Mouse (Mus musculus) T-cell, adult 2 months (primary cell): ENCODE results near the gene Pde9a.

Experiments used
- DNase-seq: peaks from one replicate; pipeline ENCODE4 v3.0.0; 2022; ENCODE audit warnings: low spot score

Gene Pde9a

DNA sequence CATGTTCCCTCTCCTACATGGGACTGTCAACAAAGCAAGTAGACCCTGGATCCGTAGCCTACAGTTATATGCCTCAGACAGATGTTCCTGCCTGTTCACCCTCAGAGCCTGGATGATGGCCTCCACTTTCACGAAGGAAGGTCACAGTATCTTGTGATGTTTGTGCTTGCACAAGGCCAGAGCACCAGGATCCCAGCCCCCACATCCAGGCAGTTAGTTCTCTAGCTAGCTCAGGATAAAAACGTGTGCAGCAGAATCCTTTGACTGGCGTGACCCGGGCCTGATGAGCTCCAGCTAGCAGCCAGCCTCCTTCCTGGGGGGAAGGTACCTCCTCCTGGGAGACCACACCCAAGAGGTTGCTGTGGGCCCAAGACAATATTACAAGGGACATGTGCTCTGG is 82.5 kb downstream of the Pde9a start:
- DNase-seq: no peak

DNA sequence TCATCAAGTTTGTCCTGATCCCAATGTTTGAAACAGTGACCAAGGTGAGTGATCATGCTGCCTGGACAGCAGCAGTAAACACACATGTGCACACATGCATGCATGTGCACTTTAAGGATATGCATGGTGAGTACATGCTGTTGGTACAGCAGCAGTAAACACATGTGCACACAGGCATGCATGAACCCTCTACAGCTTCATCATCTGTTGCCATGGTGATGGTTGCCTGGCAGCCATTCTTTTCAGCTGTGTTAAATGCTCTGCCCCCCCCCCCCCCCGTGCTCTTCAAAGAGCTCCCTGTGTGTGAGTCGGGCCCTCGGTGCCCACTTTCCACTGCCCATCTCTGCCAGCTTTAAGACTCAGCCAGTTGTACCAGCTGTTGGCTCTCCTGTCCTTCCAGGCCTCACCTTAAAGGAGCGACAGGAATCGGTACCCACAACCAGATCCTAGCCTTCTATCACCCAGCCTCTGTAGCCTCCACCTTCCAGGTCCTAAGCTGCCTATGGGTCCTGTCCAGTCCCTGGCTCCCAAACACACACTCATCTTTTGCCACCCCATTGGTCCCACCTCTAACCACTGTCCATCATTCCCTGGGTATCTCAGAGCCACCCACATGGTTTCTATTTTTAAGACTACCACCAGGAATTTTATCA is 84.9 kb downstream of the Pde9a start:
- DNase-seq: no peak

DNA sequence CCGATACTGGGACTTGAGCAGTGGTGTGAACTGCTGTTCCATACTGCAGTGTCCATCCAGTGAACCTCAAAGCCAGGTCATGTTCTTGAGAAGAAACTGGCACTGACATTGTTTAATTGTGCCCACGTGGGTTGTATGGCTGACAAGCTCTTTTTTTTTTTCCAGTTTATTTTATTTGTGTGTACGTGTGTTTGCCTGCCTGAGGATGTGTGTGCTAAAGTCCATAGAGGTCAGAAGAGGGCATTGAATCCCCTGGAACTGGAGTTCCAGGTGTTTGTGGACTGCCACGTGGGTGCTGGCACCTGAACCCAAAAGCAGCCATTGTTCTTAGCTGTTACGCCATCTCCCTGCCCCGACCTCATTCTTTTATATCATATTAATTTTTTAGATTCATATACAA is 88.4 kb downstream of the Pde9a start:
- no peak for DNase-seq

DNA sequence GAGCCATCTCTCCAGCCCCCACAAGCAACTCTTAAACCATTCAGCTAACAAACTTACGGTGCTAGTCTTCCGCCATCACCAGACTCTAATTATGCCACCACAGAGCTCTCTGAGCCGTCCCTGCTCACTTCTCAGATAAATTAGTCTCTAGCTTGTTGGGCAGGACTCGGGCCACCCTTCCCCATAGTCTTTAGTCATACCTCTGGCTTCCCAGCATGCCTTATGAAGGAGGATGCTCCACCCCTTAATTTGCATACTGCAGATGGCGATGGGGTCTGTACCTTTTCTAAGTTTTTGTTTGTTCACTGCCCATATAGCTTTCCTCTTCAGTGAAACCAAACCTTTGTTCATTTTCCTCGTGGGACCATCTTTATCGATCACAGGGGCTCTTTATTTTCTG is 92.6 kb downstream of the Pde9a start:
- DNase-seq: no peak

DNA sequence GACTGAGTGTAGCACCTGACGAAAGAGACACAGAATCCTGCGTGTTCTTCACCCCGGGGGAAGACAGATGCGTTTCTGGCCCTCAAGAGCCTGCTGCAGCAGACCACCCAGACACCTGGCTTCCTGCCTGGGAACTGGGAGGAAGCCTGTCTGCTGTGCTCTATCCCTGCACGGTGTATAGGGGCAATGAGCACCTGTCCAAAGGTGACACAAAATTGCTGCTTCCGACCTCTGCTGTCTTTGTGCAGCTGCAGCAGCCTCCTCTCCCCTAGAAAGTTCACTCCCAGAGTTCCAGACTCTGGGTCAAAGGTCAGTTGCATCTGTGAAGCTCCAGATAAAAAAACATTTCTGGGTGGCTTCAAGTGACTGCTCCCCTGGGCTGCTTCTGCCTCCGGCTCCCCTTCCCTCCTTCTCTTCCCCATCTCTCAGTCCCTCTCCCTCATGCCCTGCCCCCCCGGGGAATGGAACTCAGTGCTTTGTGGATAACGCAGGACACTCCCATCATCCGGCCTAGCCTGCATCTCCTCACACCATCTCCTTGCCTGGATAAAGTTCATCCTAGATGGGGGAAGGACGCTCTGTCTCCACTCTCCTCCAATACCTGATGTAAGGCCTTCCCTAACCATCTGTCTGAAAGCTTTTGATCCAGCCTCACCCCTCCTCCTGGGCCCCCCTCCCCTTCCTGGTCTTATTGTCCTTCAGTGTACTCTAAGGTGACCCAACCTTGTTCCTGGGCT is 93.3 kb downstream of the Pde9a start:
- DNase-seq: no peak

DNA sequence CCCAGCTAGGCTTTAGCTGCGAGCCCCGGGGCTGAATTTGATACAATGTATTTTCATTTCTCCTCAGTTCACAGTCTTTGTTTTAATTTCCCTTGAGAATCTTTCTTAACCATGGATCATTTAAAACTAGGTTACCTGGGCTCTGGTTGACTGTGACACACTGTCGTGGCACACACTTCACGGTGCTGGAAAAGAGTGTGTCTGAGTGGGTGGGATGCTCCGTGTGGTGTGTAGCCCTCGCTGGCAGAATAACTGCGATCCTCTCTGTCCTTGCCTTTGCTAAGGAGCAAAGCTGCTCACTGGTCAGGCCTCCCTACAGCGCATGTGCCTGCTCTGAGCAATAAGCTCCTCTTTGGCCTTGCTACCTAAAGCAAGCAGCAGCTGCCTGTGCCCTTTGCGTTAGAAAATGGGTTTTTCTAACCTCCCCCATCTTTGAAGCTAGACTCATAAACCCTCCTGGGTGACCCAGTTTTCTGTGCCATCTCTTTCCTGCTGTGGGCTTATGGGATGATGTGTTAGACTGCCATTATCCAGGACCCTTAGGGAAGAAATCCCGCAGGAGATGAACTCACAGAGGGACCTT is 100.7 kb downstream of the Pde9a start:
- no peak for DNase-seq

DNA sequence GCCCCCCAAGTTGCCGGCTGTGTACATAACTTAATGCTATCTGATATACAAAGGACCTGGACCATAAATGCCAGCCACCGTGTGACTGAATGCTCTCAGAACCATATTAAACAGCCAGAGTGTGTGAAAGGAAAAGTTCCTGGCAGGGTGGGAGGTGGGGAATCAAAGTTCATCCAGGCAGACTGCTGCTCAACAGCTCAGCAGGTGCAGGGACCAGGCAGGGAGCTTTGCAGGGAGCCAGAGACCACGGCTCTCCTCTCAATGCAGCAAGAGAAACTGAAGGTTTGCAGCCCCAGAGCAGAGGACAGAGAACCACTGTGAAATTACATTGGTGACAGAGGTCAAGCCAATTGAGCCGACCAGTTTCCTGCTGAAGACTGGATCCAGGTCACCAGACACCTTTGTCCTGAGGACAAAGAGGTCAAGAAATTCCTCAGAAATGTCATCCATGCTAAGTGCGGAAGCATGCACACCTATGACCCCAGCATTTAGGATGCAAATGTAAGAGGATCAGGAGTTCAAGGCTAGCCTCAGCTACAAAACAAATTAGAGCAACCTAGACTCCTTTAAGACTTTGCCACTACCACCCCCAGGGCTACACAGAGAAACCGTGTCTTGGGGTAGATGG is 101.5 kb downstream of the Pde9a start:
- no peak for DNase-seq

DNA sequence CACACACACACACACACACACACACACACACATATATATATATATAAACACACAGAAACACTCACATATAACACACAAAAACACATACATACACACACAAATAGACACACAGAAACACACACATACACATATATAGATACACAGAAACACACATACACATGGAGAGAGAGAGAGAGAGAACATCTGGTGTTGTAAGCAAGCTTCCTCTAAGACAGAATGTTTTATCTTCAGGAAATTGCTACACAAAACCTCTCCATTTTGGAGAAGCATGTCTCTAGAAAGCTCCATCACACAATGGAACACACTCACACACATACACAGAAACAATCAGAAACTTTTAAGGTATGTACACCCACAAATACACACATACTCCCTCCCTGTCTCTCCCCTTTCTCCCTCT is 105.3 kb downstream of the Pde9a start:
- DNase-seq: no peak

DNA sequence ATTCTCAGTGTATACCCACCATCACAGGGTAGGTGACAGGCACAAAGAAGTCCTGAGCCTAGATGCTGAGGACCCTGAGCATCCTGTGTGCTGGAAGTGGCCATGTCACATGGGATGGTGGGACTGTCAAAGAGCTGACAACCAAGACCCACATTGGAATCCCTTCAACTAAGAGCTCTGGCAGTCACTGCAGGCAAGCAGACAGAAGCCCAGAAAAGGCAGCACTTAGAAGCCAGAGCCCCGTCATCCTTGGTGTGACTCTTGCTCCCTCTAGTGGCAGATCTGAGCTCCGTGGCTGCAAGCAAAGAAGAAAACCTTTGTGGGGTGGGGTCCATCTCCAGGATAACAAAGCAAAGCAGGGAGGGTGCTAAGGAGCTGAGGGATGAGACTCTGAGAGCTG is 106.4 kb downstream of the Pde9a start:
- DNase-seq: peak; percentile 70

DNA sequence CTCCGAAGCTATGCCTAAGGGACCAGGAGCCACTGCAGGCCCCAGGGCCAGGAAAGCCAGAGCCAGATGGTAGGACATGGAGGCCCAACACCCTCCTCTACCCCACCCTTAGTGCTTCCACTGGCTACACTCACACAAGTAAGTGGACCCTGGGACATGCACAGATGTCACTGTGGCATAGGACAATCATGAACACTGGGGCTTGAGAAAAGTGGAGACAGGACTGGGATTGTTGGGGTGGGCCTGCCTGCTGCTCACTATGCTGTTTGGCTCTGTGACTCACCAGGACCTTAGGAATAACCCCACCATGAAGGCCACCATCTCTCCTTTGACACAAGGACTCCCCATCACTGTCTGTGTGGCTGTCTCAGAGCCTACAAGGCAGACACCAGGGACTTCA is 109.0 kb downstream of the Pde9a start:
- no peak for DNase-seq

DNA sequence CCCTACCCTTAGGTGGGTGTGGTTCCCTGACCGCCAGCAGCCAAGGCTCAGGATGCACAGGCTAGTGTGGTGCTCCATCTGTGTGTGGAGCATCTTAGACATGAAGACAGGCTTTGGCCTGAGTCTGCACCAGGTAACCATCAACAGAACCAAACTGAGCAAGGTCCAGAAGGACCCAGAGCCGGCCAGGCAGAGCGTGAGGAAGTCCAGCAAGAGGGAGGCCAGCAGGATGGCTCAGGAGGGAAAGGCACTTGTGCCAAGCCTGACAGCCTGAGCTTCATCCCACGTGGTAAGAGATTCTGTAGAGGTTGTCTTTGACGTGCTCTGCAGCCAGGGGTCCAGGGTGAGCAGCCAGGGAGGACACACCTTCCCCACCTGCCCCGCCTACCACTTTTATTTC is 111.7 kb downstream of the Pde9a start:
- no peak for DNase-seq

DNA sequence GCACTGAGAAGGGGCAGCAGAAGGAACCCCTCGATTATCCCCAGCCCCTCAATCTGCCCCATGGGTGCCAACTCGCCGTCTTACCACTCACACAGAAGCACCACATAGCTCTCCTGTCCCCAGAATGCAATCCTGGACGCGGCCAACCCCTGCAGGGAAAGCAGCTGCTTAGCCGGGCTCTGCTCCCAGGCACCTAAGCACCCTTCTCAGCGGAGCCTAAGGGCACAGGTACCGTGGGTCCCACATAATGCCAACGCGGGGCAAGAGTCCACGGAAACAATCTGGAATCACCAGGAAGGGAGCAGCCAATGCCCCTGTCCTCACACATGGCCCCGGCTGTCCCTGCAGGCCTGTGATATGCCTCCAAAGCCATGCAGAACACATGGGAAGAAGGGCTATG is 113.7 kb downstream of the Pde9a start:
- no peak for DNase-seq

DNA sequence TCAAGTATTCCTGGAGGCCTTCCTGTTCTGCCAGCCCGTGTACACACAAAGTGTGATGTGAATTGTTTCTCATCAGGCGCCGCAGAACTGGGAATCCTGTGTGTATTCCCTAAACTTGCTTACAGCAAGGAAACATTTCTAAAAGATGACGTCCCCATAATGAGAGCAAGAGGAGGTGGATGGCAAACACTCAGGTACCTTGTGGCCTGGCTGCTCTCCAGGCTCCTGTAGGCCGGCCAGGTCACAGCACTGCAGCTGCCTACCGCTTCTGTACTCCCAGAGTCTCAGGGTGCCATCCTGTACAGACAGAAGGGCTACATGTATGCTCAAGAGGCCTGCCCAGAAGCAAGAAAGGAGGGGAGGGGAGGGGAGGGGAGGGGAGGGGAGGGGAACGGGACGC is 114.4 kb downstream of the Pde9a start:
- no peak for DNase-seq

DNA sequence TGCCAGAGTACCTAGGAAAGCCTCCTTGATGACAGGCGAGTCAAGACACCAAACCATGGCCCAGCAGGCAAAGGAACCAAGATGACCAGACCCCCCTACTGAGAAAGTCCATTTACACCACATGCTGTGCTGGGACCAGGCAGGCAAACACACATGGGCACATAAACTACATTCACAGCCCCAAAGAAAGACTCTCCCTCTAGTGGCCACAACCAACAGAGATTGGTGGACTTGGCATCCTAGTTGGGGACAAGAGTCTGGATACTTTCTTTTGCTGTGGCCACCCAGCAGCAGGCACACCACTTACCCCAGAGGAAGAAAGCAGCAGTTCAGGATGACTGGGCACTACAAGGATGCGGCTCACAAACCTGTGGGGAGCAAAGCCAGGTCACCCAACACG is 114.9 kb downstream of the Pde9a start:
- no peak for DNase-seq

DNA sequence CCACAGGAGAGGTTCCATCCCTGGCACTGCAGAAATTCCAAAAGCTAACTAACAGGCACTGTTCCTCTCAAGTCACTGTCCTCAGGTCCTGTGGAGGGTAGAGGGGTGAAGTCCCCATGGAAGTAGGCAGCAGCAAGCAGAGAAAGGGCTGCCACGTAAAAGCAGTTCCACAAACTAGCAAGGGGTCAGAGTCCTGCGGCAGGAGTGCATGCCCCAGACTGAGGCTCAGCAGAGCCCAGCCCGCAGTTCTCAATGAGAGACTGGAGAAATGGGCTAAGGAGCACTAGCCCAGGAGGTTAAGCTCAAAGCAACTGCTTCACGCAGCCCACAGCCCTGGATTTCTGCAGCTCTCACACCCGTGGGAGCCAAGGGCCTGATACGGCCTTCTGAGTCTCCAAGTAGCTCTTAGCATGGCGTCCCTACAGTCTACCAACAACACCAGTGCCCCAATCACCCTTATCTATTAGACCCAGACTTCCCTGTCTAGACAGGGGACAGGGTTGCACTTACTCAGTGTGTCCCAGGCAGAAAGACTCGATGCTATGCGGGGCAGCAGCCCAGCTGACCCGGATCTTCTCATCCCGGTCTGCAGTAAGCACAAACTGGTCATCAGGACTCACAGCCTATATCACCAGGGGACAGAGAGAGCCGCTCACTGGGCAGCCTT is 116.4 kb downstream of the Pde9a start:
- no peak for DNase-seq

DNA sequence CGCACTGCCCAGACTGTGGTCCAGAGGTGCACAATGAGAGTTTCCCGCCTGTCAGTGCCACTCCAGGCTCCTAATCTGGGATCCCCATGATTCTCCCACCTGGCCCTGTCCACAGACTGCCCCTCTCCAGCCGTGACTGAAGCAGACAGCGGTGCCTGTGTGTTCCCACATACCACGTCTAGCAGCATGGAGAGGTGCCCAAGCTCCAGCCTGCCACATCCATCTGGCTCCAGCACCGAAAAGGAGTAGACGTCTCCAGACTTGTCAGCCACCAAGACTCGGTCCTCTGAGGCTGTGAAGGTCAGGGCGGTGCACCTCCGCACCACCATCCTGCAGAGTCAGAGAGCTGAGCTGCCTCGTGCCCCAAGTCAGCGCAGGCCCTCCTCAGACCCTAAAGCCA is 117.3 kb downstream of the Pde9a start:
- DNase-seq: no peak

DNA sequence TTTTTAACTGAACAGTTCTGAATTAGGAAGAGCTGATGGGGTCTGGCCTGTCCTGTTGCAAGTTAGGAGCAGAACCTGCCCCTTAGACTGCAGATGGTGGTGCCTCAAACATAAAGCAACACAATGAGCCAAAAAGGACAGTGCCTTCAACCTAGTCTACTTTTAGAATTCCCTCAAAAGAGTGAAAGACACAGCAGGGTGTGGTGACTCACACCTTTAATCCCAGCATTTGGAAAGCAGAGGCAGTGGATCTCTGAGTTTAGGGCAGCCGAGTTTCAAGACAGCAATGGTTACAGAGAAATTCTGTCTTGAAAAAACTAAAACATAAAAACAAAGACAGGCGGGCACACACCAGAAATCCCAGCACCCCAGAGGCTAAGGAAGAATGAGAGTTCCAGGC is 117.9 kb downstream of the Pde9a start:
- DNase-seq: no peak

DNA sequence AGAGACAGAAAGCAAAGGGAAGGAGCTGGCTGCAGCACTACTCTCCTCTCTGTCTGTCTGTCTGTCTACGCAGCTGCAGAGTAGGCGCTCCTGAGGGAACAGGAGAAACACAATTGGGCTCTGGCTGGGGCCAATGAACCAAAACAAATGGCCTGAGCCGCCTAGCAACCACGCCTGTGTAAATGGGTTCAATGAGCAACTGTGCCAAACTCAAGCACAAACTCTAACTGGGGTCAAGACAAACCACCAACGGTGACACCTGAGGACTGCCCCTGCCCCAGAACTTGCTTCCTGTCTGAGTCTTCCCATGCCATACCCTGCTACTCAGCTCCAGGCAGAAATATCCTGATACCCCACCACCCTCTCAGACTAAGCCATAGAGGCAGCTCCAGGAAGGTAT is 119.0 kb downstream of the Pde9a start:
- DNase-seq: no peak

DNA sequence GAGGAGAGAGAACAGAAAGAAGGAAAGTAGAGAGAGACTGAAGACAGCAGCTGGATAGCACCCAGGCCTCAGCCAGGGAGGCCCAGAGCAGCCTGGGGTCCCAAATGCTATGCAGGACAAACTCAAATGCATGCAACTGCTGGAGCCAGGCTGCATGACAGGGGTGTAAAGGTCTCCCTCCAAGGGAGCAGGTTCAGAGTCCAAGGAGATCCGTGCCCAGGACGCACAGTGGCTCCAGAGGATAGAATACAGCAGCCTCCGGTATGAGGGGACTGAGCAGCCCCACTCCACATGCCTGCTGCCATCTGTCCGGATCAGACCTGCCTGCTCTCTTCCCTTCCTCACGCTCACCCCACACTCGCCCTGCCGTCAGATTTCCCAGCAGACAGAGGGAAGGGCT is 120.3 kb downstream of the Pde9a start:
- no peak for DNase-seq

DNA sequence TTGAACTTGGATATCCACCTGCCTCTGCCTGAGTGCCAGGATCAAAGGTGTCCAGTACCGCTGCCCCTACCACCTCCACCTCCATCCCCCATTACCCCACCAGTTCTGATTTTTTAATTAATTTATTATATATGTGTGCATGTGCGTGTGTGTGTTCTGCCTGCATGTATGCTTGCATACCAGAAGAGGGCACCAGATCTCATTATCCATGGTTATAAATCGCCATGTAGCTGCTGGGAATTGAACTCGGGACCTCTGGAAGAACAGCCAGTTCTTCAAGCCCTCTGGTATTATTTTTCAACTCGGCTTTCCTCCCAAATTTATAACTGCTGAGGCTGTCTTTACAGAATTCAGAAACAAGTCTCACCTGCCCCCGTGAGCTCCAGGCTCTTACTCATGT is 124.9 kb downstream of the Pde9a start:
- DNase-seq: no peak

DNA sequence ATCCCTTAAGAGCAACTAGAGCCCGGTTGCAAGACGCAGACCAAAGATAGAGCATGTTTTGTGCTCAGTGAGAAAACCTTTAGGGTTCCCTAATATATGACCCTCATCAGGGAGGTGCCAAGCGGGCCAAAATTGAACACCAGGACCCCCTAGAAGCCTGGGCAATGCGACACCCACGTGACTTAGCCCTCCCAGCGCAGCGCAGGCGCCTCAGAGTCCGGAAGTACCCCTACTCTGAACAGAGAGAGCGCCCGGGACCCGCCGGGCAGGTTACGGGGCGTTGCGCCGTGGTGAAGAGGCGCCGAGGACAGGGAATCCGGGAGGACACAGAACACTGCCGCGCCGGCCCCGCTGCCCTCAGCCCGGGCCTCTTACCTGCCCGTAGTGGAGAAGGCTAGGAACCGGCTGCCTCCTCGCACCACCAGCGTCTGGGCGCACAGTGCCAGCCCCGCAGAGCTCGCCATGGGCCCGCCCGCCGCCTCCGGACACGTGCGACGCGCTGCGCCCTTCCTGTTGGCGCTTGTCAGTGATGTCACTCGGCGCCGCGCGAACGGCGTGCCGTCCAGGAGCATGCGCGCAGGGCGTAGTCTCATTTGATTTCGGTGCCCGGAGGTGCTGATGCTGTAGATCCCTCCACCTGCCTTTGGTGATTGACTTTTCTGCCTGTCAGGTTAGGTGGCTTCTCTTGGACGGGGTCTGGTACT is 125.9 kb downstream of the Pde9a start:
- DNase-seq: peak; percentile 89

DNA sequence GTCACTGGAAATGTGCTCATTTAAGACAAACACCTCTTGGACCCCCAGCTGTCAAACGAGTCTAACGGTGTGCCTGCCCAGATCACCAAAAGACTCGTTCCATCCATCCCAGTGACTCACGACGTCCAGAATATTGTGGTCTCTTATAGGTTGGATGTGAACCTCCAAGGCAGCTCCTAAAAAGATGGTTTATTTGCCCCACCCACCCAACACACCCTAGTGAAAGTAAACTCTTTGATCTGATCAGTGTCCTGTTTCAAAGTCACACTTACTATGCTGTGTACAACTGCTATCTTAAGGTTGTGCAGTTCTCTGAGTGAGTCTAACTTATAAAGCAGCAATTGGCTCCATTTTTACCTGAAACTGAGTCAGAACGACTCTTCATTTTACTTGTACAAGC is 126.6 kb downstream of the Pde9a start:
- no peak for DNase-seq
